Mouse (Mus musculus): ENCODE data around the gene Entr1. TPM values are rescaled to one million over a fixed set of nuclear protein-coding genes. Genes with fewer than 3 reads are reported as not detected.
"Not testable (repeated sequence)": the region's sequence is repeated elsewhere in the genome, so short reads cannot be mapped to it uniquely, and the experiment has no call there.

The Entr1 gene
- total RNA-seq, 2 experiments from 2014 or later, result 152 to 164 TPM

GRCm38 (mm10) chr2:26387713-26388112 is 1.4 kb downstream of the Entr1 start:
- Histone ChIP-seq H3K27ac (no peak overlapping the region), H3K4me3 (no peak overlapping the region)
- DNase-seq (ENCODE audit: extremely low spot score in 1 of 2, low spot score in 2 of 2), result no peak
- no peak for TF ChIP-seq CTCF (IDR thresholded peaks at IDR 0.05)
- intact Hi-C loops (cut with DNase I), result loop anchor here (5.0 kb wide), 1 partner anchor 70 kb away; the partner anchor contains the start of gene Gpsm1

GRCm38 (mm10) chr2:26380871-26381270 is 8.2 kb downstream of the Entr1 start:
- H3K4me3 ChIP-seq, result peak overlapping the region; percentile 88
- DNase-seq (ENCODE audit: extremely low spot score in 1 of 2, low spot score in 2 of 2); H3K27ac ChIP-seq: not testable (repeated sequence)
- intact Hi-C loops (cut with DNase I), result loop anchor here (1.0 to 2.0 kb wide), 2 partner anchors 8 to 80 kb away; partner anchors contain the start of genes Entr1 and Pmpca

GRCm38 (mm10) chr2:26380131-26380771 is 8.9 kb downstream of the Entr1 start, which contains the start of gene Snapc4:
Snapc4 (minus strand) TSS chr2:26380653.
- TF ChIP-seq CTCF (IDR thresholded peaks at IDR 0.05), result no peak
- peak within 1 kb of the TSS; percentile 78 for H3K27ac ChIP-seq
- peak; percentile 81 to 85 for DNase-seq (ENCODE audit: extremely low spot score in 1 of 2, low spot score in 2 of 2)
- peak within 1 kb of the TSS; percentile 88 for H3K4me3 ChIP-seq
- intact Hi-C loops (cut with DNase I), result loop anchor here (1.0 to 2.0 kb wide), 2 partner anchors 9 to 79 kb away; partner anchors contain the start of genes Entr1 and Pmpca

- no peak for DNase-seq (ENCODE audit: extremely low spot score in 1 of 2, low spot score in 2 of 2)
- H3K4me3 ChIP-seq, result no peak overlapping the region
- no peak for TF ChIP-seq CTCF (IDR thresholded peaks at IDR 0.05)
- intact Hi-C loops (cut with DNase I), result no loop called here
- no peak overlapping the region for H3K27ac ChIP-seq
Measured at GRCm38 (mm10) chr2:26372396-26372795, 16.7 kb downstream of the Entr1 start.

GRCm38 (mm10) chr2:26368572-26368971 is 20.5 kb downstream of the Entr1 start:
- TF ChIP-seq CTCF (IDR thresholded peaks at IDR 0.05), result no peak
- intact Hi-C loops (cut with DNase I), result no loop called here
- Histone ChIP-seq H3K4me3 (no peak overlapping the region), H3K27ac (no peak overlapping the region)
- DNase-seq (ENCODE audit: extremely low spot score in 1 of 2, low spot score in 2 of 2), result no peak

- no peak for TF ChIP-seq CTCF (IDR thresholded peaks at IDR 0.05)
- DNase-seq (ENCODE audit: extremely low spot score in 1 of 2, low spot score in 2 of 2), result no peak
- Histone ChIP-seq H3K27ac (no peak overlapping the region), H3K4me3 (no peak overlapping the region)
- intact Hi-C loops (cut with DNase I), result no loop called here
Measured at GRCm38 (mm10) chr2:26367911-26368310, 21.2 kb downstream of the Entr1 start.

- Histone ChIP-seq H3K4me3 (no peak overlapping the region), H3K27ac (peak overlapping the region; percentile 3; the same call in 1 of the 2 replicates)
- no peak for TF ChIP-seq CTCF (IDR thresholded peaks at IDR 0.05)
- intact Hi-C loops (cut with DNase I), result no loop called here
- DNase-seq (ENCODE audit: extremely low spot score in 1 of 2, low spot score in 2 of 2), result no peak
Measured at GRCm38 (mm10) chr2:26364738-26365465, 24.2 kb downstream of the Entr1 start.

DNA sequence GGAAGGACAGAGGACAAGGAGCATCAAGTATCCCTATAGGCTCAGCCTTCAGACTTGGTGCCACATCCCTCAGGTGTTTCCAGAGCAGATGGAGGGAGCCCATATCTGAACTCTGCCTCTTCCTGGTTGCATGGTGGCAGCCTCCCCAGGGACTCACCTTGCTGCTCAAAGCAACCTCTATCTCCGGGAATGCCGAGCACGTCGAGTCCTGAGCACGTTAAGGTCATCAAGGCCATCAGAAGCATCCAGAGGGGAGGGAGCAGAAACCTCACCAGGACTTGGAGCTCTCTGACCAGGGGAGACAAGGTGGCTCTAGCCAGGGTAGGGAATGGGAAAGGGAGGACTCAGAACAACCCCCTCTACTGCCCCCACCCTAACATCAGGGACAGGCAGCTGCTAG is 25.6 kb downstream of the Entr1 start:
- intact Hi-C loops (cut with DNase I), result no loop called here
- H3K27ac ChIP-seq, result no peak overlapping the region
- DNase-seq (ENCODE audit: extremely low spot score in 1 of 2, low spot score in 2 of 2), result no peak
- TF ChIP-seq CTCF (IDR thresholded peaks at IDR 0.05), result no peak
- H3K4me3 ChIP-seq, result no peak overlapping the region

DNA sequence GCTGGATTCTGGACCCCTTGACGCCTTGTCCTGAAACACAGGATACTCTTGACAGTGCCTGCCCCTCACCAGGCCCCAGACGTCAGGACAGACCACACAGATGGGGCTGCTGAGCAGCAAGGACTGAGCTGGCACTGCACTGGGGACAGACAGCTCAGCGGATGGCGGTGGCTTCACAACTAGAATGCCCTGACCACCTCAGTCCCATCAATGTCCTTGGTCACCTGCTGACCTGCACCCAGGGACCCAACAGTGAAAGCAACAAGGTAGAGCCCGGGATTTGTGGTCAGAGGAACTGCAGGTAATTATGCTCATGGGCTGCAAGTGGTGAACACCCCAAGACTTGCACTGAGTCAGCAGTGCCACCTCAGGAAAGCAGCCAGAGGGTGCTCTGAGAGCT is 26.1 kb downstream of the Entr1 start:
- intact Hi-C loops (cut with DNase I), result no loop called here
- no peak for TF ChIP-seq CTCF (IDR thresholded peaks at IDR 0.05)
- no peak for DNase-seq (ENCODE audit: extremely low spot score in 1 of 2, low spot score in 2 of 2)
- no peak overlapping the region for H3K27ac ChIP-seq
- no peak overlapping the region for H3K4me3 ChIP-seq

- no peak for DNase-seq (ENCODE audit: extremely low spot score in 1 of 2, low spot score in 2 of 2)
- Histone ChIP-seq H3K27ac (no peak within 1 kb of the TSS), H3K4me3 (no peak within 1 kb of the TSS)
- intact Hi-C loops (cut with DNase I), result no loop called here
- no peak for TF ChIP-seq CTCF (IDR thresholded peaks at IDR 0.05)
Measured at GRCm38 (mm10) chr2:26360772-26361171, 28.3 kb downstream of the Entr1 start, which contains the start of gene Card9. Card9 (minus strand) TSS chr2:26360918.

DNA sequence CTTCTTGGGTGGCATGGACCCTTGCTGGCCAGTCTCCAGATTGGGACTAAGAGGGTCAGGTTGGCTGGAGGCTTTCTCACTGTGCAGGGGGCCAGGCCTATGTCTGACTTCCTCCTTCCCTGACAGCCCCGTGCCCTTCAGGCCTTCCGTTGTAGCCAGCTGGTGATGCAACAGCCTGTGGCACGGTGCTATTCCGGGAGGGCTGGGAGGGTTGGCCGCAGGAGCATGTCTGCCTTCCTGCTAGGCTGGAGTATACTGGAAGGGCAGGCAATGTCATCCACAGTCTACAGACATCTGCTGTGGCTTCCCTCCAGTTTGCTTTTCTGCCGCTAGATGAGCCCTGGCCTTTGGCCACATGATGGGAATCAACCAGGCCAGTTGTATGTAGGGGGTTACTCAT is 29.1 kb downstream of the Entr1 start:
- no peak for TF ChIP-seq CTCF (IDR thresholded peaks at IDR 0.05)
- DNase-seq (ENCODE audit: extremely low spot score in 1 of 2, low spot score in 2 of 2), result no peak
- no peak overlapping the region for H3K27ac ChIP-seq
- intact Hi-C loops (cut with DNase I), result no loop called here
- H3K4me3 ChIP-seq, result no peak overlapping the region

- intact Hi-C loops (cut with DNase I), result no loop called here
Measured at GRCm38 (mm10) chr2:26358667-26359320, 30.3 kb downstream of the Entr1 start.

More at GRCm38 (mm10) chr2:26358667-26359320, 30.3 kb downstream of the Entr1 start:
- DNase-seq (ENCODE audit: extremely low spot score in 1 of 2, low spot score in 2 of 2), result no peak
- H3K4me3 ChIP-seq, result no peak overlapping the region
- H3K27ac ChIP-seq, result no peak overlapping the region
- TF ChIP-seq CTCF (IDR thresholded peaks at IDR 0.05), result no peak

All from left cerebral cortex, adult 2 months (tissue).